Mouse (Mus musculus): ENCODE results near the gene Krt33b.

The Krt33b gene

DNA sequence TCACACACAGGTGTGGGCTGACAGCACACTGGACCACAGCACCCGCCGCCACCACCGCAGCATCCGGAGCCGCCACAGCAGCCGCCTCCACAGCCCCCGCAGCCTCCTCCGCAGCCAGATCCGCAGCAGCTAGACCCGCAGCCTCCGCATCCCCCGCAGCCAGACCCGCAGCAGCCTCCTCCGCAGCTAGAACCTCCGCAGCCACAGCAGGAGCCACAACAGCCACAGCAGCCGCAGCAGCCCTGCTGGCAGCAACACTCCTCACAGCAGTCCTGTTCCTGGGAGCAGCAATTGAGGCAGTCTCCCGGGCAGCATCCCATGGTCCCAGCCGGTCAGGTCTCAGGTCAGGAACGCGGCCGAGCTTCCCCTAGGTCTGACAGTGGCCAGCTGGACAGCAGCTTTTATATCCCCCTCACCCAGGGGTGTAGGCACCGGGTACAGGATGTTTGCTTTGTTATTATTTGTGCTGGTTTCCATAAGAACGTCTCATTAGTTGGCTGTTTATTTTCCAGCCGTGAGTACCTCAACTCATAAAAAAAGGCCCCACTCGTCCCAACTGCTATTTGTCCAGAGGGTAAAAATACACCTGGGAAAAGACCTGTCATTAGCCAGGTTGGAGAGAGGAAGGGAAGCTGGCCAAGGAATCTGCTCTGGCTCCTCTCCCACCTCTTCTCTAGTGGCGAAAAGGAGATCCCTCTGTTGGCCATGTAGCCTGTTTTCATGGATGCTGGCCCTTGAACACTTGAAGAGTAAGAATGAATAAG, 35.9 kb downstream of the Krt33b start, which contains the start of gene Krtap17-1:
Krtap17-1 (minus strand) TSS at position 375 of the 764 bp plus-strand sequence.
- no peak for DNase-seq (ENCODE audit: low spot score in 2 of 2)

DNA sequence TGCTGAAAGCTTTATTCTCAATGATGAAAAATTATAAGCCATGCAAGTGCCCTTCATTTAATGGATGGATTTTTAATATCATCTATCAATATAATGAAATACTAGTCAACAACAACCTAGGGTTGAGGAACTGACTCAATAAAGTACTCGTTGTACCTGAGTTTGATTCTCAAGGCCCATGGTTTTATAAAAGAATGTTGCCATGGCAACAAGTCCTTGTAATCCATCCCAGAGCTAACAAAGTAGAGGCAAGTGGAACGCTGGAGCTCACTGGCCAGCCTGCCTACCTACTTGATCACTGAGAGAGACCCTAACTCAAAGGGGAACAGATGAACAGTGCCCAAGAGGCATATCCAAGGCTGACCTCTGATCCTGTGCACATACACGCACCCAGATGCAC, 39.1 kb downstream of the Krt33b start:
- no peak for DNase-seq (ENCODE audit: low spot score in 2 of 2)

DNA sequence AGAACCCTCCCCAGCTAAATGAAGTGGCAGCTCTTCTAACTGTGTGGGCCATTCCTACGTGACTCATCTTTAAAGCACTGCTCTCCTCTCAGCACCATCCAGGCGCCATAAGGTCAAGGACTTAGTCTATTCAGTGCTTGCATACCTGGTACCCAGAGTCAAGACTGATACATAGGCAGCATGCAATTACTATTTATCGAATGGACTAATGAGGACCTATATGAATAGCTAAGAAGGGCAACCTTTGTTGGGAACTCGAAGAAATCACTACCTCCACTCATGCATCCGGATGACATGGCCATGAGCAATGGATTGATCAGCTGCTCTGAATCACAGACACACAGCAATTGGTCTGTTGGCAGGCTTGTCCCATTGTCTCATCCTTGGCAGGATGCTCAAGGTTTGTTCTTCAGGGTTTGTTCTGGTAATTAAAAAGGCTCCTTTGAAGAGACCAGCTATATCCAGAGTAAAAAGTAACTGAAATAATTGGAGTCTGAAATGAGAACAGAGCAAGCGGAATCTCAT, 39.7 kb downstream of the Krt33b start:
- DNase-seq (ENCODE audit: low spot score in 2 of 2): no peak

DNA sequence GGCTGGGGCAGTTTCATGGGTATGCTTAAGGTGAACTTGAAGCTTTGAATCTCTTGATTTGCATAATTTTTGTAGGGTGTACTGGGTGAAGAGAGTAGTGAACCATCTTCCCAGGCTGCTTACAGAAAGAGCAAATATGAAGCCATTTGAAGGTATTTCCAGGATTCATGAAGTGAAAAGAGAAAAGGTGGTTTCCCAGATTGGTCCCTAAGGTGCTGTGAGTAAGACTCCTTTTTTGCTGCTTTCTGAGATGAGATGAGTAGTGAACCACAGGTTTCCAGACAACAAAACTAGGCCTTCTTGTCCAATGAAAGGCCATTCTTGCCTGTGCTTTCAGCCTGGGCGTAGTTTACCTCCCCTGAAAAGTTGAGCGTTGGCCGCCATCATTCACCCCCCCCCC, 41.1 kb downstream of the Krt33b start:
- no peak for DNase-seq (ENCODE audit: low spot score in 2 of 2)

DNA sequence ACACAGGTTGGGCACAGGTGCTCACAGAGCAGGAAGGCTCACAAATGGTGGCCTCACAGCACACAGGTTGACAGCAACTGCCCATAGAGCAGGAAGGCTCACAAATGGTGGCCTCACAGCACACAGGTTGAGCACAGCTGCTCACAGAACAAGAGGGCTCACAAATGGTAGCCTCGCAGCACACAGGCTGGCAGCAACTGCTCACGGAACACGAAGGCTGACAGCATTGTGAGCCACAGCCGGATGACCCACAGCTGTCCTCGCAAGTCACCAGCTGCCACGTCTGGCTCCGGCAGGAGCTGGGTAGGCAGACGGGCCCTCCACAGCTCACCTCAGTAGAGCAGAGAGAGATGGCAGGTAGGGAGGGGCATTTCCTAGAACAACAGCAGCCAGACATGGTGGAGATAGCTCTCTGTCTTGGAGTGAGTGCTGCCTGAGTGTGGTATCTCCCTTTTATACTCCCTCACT, 43.5 kb downstream of the Krt33b start, which contains the start of gene Krtap16-1:
Krtap16-1 (minus strand) TSS at position 418 of the 468 bp plus-strand sequence.
- no peak for DNase-seq (ENCODE audit: low spot score in 2 of 2)

DNA sequence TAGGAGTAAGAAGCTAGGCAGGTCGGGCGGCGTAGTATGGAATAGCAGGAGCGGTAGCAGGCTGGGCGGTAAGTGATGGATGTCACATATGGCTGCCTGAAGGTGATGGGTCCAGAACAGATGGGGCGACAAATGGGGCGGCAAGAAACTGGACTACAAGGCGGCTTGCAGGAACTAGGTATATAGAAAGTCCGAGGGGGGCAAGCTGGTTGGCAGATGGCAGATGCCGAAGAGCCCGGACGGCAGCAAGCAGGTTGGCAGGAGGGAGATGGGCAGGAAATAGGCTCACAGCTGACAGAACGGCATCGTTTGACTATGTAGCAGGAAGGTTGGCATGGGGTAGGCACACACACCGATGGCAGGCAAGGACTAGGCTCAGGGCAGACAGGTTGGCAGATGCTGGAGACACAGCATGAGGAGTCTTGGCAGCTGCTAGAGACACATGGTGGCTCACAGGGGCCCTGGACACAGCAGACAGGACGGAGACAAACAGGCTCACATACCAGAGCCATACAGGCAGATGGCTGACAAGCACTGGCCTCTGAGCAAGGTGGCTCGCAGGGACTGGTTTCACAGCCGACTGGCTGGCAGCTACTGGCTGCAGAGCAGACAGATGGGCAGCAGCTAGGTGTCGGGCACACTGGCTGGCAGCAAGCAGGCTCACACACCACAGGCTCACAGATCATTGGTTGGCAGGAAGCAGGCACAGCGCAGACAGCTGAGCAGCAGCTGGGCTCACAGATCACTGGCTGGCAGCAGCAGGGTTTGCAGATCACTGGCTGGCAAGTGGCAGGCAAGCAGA, 44.2 kb downstream of the Krt33b start:
- peak; percentile 16 to 58 for DNase-seq (ENCODE audit: low spot score in 2 of 2)

DNA sequence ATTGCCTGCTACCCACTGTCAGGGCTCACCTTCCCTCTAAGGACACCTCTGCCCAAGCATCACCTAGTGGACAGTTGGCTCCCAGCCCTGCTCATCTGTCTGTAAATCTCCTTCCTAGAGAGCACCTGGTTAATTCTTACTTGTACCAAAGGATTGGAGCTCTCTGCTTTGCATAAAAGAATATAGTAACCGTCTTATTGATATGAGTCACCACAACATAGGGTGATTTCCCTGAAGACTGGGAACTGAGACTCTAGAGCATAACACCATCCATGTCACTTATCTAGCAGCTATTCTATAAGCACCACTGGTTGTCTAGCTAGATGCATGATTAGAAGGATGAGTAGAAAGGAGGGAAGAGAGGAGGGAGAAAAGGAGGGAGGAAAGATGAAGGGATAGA, 46.2 kb downstream of the Krt33b start:
- DNase-seq (ENCODE audit: low spot score in 2 of 2): no peak

DNA sequence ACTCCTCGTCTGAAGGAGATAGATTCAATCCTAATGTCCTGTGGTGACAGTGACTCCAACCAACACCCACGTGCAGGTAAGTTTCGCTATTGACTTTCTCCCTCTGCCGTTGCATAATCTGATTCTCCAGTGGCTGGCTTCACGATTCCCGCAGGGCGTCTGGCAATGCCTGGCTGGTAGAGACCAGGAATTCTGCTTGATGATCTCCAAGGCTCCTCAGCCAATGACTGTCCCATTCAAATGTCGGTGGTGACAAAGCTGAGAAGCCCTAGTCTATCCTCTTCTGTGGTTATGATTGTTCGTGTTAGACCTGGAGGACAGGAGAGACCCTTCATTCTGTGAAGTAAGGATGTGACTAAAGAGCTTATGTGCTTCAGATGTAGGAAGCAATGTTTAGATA, 46.9 kb downstream of the Krt33b start:
- no peak for DNase-seq (ENCODE audit: low spot score in 2 of 2)

DNA sequence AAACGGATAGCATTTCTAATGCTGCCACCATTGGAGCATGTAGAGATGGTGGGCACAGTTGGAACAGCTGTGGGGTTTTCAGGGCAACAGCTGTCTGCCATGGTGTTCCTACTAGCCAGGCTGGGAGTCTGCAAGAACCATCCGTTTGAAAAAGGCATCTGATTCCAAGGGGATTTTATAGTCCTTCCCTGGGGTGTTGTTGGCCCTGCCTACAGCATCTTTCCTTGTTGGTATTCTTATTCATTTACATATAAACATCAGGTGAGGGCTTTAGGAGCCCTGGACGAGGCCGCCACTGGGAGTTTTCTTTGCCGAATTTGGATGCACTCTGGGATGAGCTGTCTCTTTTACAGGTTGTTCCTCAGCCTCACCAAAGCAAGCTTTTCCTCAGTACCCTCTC, 50.7 kb downstream of the Krt33b start, which contains the start of gene Krtap29-1:
Krtap29-1 (minus strand) TSS at position 101 of the 400 bp plus-strand sequence.
- no peak for DNase-seq (ENCODE audit: low spot score in 2 of 2)

All from frontal cortex, postnatal 14 days (tissue).